Mouse (Mus musculus) retina, adult 2 months (tissue): Measurements from ENCODE around the gene 4930524N10Rik.

Source experiments
- DNase-seq: peaks from one replicate; pipeline ENCODE4 v3.0.0-alpha.2; 2012; ENCODE audit warnings: low read depth, low spot score

The 4930524N10Rik gene

DNA sequence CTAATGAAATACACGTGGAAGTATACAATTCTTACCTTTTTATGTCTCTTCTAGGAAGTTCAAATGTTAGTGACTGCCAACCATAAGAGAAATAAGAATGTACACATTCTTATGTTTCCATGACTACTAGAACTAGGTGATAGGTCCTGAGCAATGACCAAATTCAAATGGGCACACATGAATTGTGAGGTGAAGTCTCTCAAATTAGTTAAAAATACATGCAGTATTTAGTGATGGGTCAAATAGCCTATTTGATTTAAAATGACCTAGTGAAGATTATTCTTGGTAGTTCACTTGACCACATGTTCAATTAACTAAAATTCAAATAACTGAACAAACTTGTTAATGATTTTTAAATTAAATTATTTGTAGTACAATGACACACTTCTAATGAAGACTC lies at the start of gene 4930524N10Rik:
Gene 4930524N10Rik, minus strand, starts transcription at position 101 of the 400 bp plus-strand sequence.
- no peak for DNase-seq

GRCm38 (mm10) chrX:154350042-154350441 lies 6.8 kb upstream of the 4930524N10Rik start:
- DNase-seq: no peak

DNA sequence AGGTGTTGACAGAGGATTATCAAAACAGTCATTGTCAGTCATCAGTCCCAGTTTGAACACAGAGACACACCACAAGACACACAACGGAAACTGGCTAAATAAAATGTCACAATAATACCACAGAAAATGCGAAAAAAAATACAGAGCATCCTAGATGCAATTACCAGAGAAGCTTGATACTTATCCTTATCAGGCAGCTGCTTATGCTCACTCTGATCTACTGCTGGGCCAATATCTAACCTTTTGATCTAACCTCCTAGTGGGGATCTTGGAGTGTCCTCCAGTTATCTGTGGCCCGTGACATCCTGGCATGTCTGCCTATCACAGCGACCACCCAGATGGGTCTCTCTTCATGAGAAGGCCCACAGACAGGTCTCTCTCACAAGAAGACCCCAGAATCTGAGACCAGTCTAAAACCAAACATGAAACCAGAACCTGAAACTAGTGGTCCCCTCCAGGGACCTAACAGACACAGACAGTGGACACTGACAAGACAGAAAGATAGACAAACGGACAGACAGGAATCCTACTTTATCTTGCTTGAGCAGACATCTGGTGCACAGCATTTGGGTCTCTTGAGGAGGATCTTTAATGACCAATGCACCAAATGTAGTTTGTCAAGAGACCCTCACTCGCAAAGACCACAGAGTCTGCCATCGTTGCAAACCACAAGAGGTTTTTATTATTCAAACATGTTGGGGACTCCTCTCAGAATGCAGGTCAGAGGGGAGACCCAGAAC lies 6.3 kb upstream of the 4930524N10Rik start:
- DNase-seq: no peak

DNA sequence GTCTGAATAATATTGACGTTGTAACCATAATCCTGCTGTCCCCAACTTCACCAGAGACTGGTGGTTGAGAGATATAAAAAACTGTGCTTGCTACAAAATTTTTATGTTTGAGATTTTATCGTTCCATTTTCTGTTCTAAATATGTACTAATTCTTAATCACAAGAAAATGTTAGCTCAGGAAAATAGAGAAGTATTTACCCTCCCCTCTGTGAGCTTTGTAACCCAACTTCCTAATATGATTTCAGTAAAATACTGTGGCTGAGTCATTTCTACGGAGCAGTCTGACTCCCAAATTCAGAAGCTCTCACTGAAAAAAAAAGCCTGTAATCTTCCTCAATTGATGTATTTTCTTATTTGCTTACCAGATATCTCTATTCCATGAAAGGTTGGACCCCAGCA lies 4.7 kb upstream of the 4930524N10Rik start:
- no peak for DNase-seq
